ENCODE assay signal across 15 mouse cellular contexts in the genomic region with DNA sequence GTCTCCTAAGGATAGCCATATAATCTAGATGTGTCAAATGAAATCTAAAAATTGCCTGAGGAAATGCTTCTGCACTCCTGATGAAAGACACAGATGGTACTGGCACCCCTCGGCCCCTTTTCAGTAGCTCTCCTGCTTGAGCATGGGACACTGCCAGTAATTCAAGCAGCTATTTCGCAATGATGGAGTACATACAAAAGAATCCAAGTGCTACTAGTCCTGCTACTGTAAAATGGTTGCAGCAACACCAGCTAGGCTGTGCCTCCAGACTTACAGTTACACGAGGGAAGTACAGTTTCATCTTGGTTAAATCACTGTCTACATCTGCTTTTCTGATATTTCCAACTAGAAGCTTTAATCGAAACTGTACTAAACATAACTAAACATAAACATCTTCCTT. TPM values are rescaled to one million over a fixed set of nuclear protein-coding genes. Genes with fewer than 3 reads are reported as not detected.
DNase-seq lines count a peak whose midpoint lies in the region; ATAC-seq and TF ChIP-seq lines count a peak whose summit lies in the region.
"Had no signal": no experiment of that assay in that cellular context is flagged by ENCODE, and none has a peak within 500 bp of the region (broad histone marks: within the 10 kb centered on the region; RNA-seq: fewer than 3 reads in every experiment).

No protein-coding gene starts in this region.

- H3K27me3 ChIP-seq in lung, embryonic 16.5 days (ENCODE audit: control insufficient read depth, insufficient read depth, low read depth, low read length): no peaks in the 10 kb centered on the region
- H3K27me3 ChIP-seq: liver, embryonic 15.5 days had no signal

- H3K36me3 ChIP-seq in lung, embryonic 16.5 days (ENCODE audit: control insufficient read depth, insufficient read depth, low read length): peaks cover 6% of the 10 kb centered on the region; the same call in 1 of the 2 replicates

- no peak overlapping the region for H3K4me2 ChIP-seq in lung, embryonic 16.5 days (ENCODE audit: low read depth, low read length)
- H3K4me2 ChIP-seq: liver, embryonic 15.5 days had no signal

- DNase-seq in gastrocnemius, adult 2 months: peak; percentile 40
- no peak for DNase-seq in gastrocnemius, postnatal 36 days
- DNase-seq in adipocyte (ENCODE audit: low spot score): peak; percentile 77
- peak; percentile 76 for DNase-seq in cerebellum, adult 9-11 months
- DNase-seq in testis, postnatal 14 days (ENCODE audit: low spot score): no peak
- DNase-seq in right cerebral cortex, postnatal 25 days: no peak
- no peak for DNase-seq in heart, postnatal 14 days
- DNase-seq: kidney, postnatal 10 days had no signal

- no peaks in the 10 kb centered on the region for H3K4me1 ChIP-seq in lung, embryonic 16.5 days (replicated peaks; ENCODE audit: control insufficient read depth, insufficient read depth, low read length)
- H3K4me1 ChIP-seq: heart, embryonic 10.5 days; liver, embryonic 15.5 days had no signal

- WGBS in lung, embryonic 16.5 days: 59% methylated on average over 4 of the region's 4 CpGs

- H3K9me3 ChIP-seq in lung, embryonic 16.5 days (ENCODE audit: control insufficient read depth, low read length): no peaks in the 10 kb centered on the region
- H3K9me3 ChIP-seq: heart, embryonic 10.5 days; liver, embryonic 15.5 days had no signal

- ATAC-seq in lung, embryonic 16.5 days (ENCODE audit: low read depth): peak; percentile 54; the same call in 1 of the 2 replicates
- ATAC-seq: hindbrain, embryonic 16.5 days had no signal

- H3K4me3 ChIP-seq in gastrocnemius, adult 2 months: no peak overlapping the region
- no peak overlapping the region for H3K4me3 ChIP-seq in lung, embryonic 16.5 days (ENCODE audit: low read length)
- H3K4me3 ChIP-seq: erythroblast, embryonic 14.5 days; heart, embryonic 10.5 days; left cerebral cortex, adult 2 months; liver, embryonic 15.5 days had no signal

- no peak overlapping the region for H3K27ac ChIP-seq in gastrocnemius, adult 2 months
- H3K27ac ChIP-seq in lung, embryonic 16.5 days (ENCODE audit: low read length): no peak overlapping the region
- H3K27ac ChIP-seq: heart, embryonic 10.5 days; left cerebral cortex, adult 2 months; liver, embryonic 15.5 days had no signal

- no peak for TF ChIP-seq CTCF in gastrocnemius, adult 2 months (IDR thresholded peaks at IDR 0.05)

- no peak overlapping the region for H3K9ac ChIP-seq in lung, embryonic 16.5 days (ENCODE audit: low read length)
- H3K9ac ChIP-seq: liver, embryonic 15.5 days had no signal

- intact Hi-C loops in gastrocnemius, adult 2 months (cut with DNase I): no loop called here
- intact Hi-C loops in gastrocnemius, postnatal 36 days (cut with DNase I): no loop called here
- intact Hi-C loops in heart, postnatal 14 days (cut with DNase I): no loop called here

RNA-seq across cellular contexts. Expression of a gene that starts 13.1 kb away (rescaled TPM):
- total RNA-seq in gastrocnemius, adult 2 months (2021): 10 to 100 TPM; 15.6 to 15.8 TPM
- total RNA-seq in gastrocnemius, postnatal 36 days (2021): 10 to 100 TPM; 13.8 to 14.1 TPM
- polyA plus RNA-seq in lung, embryonic 16.5 days (2015; fragmentation: Nextera tagmentation; extraction: Ambion mirVana): 23.0 and 26.8 TPM in 2 replicates
- 10 to 100 TPM; 40.3 to 45.7 TPM for total RNA-seq in heart, postnatal 14 days (2021)

RNA-seq across cellular contexts. Expression of a gene that starts 31.9 kb away (rescaled TPM):
- not detected for total RNA-seq in gastrocnemius, adult 2 months (2021)
- not detected for total RNA-seq in gastrocnemius, postnatal 36 days (2021)
- 0.25 TPM in 1 of 2 replicates, not detected in the other for polyA plus RNA-seq in lung, embryonic 16.5 days (2015; fragmentation: Nextera tagmentation; extraction: Ambion mirVana)
- total RNA-seq in heart, postnatal 14 days (2021): not detected
- total RNA-seq: left cerebral cortex, adult 2 months had no signal
- polyA plus RNA-seq: erythroblast, embryonic 14.5 days; heart, embryonic 10.5 days; liver, embryonic 15.5 days; stomach, embryonic 14.5 days had no signal

Comparison
In these comparisons a context has a peak if more than half of its experiments do, and no peak if none do; other contexts are left out.
1. DNase-seq: peak in gastrocnemius, adult 2 months (single experiment), adipocyte (single experiment) and cerebellum, adult 9-11 months (single experiment); none in gastrocnemius, postnatal 36 days (0 of 2), testis, postnatal 14 days (single experiment), right cerebral cortex, postnatal 25 days (single experiment) and heart, postnatal 14 days (0 of 2).